Mouse (Mus musculus) megakaryocyte progenitor cell, adult 5-6 weeks (primary cell): ENCODE data around the gene Cpt1a. TPM values are rescaled to one million over a fixed set of nuclear protein-coding genes. Genes with fewer than 3 reads are reported as not detected.

ENCODE experiments used
- ATAC-seq: replicated peaks from 2 replicates; pipeline ENCODE4 v1.8.0; 2016; ENCODE audit warnings: mild to moderate bottlenecking, moderate TSS enrichment, inconsistent platforms; ENCODE audit not compliant: poor library complexity
- total RNA-seq, 2 experiments: library from RNA; stranded (forward) in 1 of 2; stranded (reverse) in 1 of 2; fragments of 157-497, 149-512 nt in 1 of 2; fragments of 200-1000 nt in 1 of 2; gene quantifications; 2 replicates each; pipeline versions ENCODE4 v1.2.3 to v1.2.4; 2015 to 2017

The Cpt1a gene
- 39.8 and 45.7 TPM in 2 replicates for total RNA-seq (2015)
- 30.7 and 34.1 TPM in 2 replicates for total RNA-seq (2017)

GRCm38 (mm10) chr19:3322261-3322969 is at the start of gene Cpt1a:
Cpt1a (plus strand) TSS chr19:3322334.
- peak; percentile 32 for ATAC-seq

- ATAC-seq, result no peak
These were observed 48.8 kb upstream of the Cpt1a start for GRCm38 (mm10) chr19:3273331-3273730.

- no peak for ATAC-seq
These were observed 46.3 kb upstream of the Cpt1a start for GRCm38 (mm10) chr19:3275744-3276365.

GRCm38 (mm10) chr19:3281886-3282285 is 40.2 kb upstream of the Cpt1a start:
- ATAC-seq, result 0 out of 2 replicates have a peak, but pooled peaks have one; percentile 3

GRCm38 (mm10) chr19:3282572-3283467 is 39.3 kb upstream of the Cpt1a start, which contains the start of the genes Mrpl21 and Ighmbp2:
Mrpl21 (plus strand) TSS chr19:3282901.
Ighmbp2 (minus strand) TSS chr19:3283017.
- peak; percentile 93 for ATAC-seq

- ATAC-seq, result no peak
These were observed 33.1 kb upstream of the Cpt1a start for GRCm38 (mm10) chr19:3289006-3289405.

GRCm38 (mm10) chr19:3292028-3292427 is 30.1 kb upstream of the Cpt1a start:
- peak; percentile 98 for ATAC-seq

- ATAC-seq, result no peak
These were observed 29.1 kb upstream of the Cpt1a start for GRCm38 (mm10) chr19:3292993-3293392.

- ATAC-seq, result no peak
These were observed 26.9 kb upstream of the Cpt1a start for GRCm38 (mm10) chr19:3295245-3295644.

- 0 out of 2 replicates have a peak, but pooled peaks have one; percentile 3 for ATAC-seq
These were observed 25.1 kb upstream of the Cpt1a start for GRCm38 (mm10) chr19:3297034-3297433.

- no peak for ATAC-seq
These were observed 24.4 kb upstream of the Cpt1a start for GRCm38 (mm10) chr19:3297775-3298174.

- ATAC-seq, result peak; percentile 93
These were observed 18.1 kb upstream of the Cpt1a start for GRCm38 (mm10) chr19:3304017-3304416.

GRCm38 (mm10) chr19:3307175-3307949 is 14.8 kb upstream of the Cpt1a start:
- no peak for ATAC-seq

- ATAC-seq, result no peak
These were observed 2.8 kb upstream of the Cpt1a start for GRCm38 (mm10) chr19:3319341-3319740.

- no peak for ATAC-seq
These were observed 2.0 kb upstream of the Cpt1a start for GRCm38 (mm10) chr19:3320086-3320485.

- peak; percentile 5 for ATAC-seq
These were observed 1.3 kb upstream of the Cpt1a start for GRCm38 (mm10) chr19:3320801-3321200.

GRCm38 (mm10) chr19:3321617-3322016 is 517 bp upstream of the Cpt1a start:
- ATAC-seq, result peak; percentile 36

GRCm38 (mm10) chr19:3323201-3323621 is 1.1 kb downstream of the Cpt1a start:
- peak; percentile 43 for ATAC-seq

- ATAC-seq, result no peak
These were observed 1.7 kb downstream of the Cpt1a start for GRCm38 (mm10) chr19:3323753-3324270.

- 0 out of 2 replicates have a peak, but pooled peaks have one; percentile 0 for ATAC-seq
These were observed 2.2 kb downstream of the Cpt1a start for GRCm38 (mm10) chr19:3324271-3324811.
